Mouse (Mus musculus) urinary bladder, postnatal 36 days (tissue): ENCODE results near the gene Nmb.

Source experiments
- DNase-seq, 2 experiments: peaks; one replicate each; pipeline ENCODE4 v3.0.0; 2022; ENCODE audit warnings: low spot score in 2 of 2, mixed read lengths in 1 of 2

Gene Nmb

GRCm38 (mm10) chr7:80900944-80901501 is 3.9 kb downstream of the Nmb start, which contains the start of gene Wdr73:
Gene Wdr73 (minus strand): TSS chr7:80901269.
- peak; percentile 85 to 89 for DNase-seq

DNA sequence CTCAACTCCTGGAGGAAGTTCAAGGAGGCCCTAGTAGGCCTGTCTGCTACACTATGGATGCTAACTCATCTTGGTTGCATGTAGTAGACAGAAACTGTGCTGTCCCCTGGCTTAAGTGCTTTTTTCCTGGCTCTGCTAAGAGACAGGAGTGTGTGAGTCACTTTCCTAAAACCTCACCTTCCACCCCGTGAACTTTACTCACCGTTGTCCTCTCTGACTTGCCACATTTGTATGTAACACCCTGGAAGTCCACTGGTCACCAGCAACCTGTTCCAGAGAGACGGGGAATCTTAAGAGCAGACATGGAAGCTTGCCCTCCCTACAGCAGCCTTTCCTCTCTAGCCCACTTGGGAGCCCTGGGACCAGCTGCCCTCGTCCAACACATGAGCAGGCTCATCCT is 7.2 kb downstream of the Nmb start:
- no peak for DNase-seq

- no peak for DNase-seq
These were observed 7.7 kb downstream of the Nmb start for GRCm38 (mm10) chr7:80897134-80897533.

DNA sequence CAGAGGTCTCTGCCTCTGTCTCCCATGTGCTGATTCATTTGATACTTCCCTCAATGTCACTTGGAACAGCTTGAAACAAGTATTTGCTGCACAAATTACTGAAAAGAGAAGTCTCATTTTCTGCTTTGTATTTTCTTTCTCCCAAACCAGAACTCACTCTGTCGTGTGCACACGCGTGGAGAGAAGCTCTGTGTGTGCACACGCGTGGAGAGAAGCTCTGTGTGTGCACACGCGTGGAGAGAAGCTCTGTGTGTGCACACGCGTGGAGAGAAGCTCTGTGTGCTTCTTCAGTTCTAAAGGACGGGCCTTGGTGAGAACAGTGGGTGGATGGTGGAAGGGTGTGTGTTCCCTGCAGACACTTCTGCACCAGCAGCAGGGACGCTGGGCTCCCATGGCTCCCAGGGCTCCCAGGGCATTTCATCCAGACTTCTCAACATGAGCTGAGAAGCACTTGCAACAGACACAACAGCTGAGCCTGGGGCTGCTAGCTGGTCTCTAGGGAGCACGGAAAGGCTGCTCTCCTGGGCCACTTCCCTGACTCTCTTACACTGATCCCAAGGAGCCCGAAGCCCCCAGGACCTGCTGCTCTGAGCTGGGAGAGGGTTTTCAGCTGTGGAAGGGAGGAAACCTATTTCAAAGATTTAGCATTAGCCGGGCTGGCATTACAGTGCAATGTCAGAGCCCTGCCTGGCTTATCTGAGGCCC is 9.9 kb downstream of the Nmb start:
- DNase-seq: no peak

GRCm38 (mm10) chr7:80894196-80894595 is 10.7 kb downstream of the Nmb start:
- no peak for DNase-seq

GRCm38 (mm10) chr7:80893753-80894129 is 11.1 kb downstream of the Nmb start:
- no peak for DNase-seq

- no peak for DNase-seq
These were observed 11.7 kb downstream of the Nmb start for GRCm38 (mm10) chr7:80893086-80893752.

GRCm38 (mm10) chr7:80889841-80890241 is 15.0 kb downstream of the Nmb start:
- no peak for DNase-seq

DNA sequence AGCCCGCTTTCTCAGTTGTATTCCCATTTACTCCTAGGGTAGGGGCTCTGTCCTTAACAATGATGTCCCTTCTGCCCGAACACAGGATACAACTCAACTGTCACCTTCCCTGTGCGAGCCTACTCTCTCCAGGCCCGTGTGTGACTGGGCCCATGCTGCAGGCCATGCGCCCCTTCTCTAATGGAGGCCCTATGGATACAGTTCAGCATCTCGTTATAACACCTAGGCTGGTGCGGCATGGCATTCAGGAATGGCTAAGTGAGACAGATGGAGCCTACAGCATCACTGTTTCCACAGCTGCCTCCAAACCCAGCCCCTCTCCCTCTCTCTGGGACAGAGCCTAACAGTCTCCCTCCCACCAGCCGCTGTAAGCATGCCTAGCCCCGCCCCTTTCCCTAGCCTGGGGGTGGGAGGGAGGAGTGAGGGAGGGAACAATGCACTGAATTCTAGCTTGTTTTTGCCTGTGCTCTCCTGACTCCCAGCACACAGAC is 15.8 kb downstream of the Nmb start:
- DNase-seq: no peak

DNA sequence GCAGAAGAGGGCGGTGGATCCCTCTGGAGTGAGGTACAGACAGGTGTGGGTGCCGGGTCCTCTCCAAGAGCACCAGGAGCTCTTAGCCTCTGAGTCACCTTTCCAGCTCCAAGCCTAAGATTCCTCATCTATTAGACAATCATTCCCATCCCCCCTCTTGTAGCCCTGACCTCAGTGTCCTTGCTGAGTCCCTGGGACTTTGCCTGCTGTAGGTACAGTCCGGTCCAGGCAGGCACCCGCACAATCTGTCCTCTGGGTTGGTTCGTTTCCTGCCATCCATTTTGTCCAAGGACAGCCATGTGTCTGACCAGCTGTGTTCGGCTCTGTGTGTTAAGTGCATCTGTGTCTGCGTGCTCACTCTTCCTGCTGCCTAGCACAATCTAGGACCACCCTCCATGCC is 16.3 kb downstream of the Nmb start:
- DNase-seq: no peak

- DNase-seq: no peak
These were observed 19.2 kb downstream of the Nmb start for GRCm38 (mm10) chr7:80885666-80886065.

DNA sequence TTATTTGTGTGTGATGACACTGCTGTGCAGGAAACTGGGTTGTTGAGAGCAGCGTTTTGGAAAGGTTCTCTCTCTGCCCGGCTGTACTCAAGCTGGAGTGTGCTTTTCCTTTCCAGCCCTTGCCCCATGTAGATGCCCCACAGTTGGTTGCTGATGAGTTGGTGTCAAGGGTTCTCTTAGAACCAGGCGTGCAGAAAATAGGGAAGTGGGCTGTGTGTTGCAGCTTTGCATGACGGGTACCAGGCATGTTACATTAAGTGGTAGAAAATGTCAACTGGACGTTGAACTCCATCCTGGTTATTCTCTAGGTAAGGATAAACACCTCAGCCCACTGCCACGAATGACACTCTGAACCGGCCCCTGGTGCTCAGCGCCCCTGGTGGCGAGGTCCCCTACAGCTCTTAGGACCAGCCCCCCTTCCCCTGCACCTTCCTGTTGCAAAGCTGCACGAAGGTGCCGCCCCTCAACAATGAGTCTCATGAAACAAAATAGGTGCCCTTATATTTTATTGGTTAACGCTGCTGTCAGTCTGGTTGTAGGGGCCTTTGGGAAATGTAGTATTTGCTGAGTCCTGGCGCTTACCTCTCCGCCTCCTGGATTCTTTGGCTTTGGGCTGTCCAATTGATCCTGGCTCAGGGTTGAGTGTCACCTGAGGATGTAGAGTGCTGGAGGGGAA is 21.9 kb downstream of the Nmb start:
- DNase-seq: peak in 1 of 2 experiments; percentile 20

DNA sequence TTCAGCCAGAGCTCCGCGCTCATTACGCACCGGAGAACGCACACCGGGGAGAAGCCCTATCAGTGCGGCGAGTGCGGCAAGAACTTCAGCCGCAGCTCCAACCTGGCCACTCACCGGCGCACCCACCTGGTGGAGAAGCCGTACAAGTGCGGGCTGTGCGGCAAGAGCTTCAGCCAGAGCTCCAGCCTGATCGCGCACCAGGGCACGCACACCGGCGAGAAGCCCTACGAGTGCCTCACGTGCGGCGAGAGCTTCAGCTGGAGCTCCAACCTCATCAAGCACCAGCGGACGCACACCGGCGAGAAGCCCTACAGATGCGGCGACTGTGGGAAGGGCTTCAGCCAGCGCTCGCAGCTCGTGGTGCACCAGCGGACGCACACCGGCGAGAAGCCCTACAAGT is 29.1 kb downstream of the Nmb start:
- DNase-seq: no peak

- no peak for DNase-seq
These were observed 31.2 kb downstream of the Nmb start for GRCm38 (mm10) chr7:80873631-80874030.

- no peak for DNase-seq
These were observed 31.8 kb downstream of the Nmb start for GRCm38 (mm10) chr7:80873038-80873437.

- DNase-seq: no peak
These were observed 36.2 kb downstream of the Nmb start for GRCm38 (mm10) chr7:80868686-80869085.

DNA sequence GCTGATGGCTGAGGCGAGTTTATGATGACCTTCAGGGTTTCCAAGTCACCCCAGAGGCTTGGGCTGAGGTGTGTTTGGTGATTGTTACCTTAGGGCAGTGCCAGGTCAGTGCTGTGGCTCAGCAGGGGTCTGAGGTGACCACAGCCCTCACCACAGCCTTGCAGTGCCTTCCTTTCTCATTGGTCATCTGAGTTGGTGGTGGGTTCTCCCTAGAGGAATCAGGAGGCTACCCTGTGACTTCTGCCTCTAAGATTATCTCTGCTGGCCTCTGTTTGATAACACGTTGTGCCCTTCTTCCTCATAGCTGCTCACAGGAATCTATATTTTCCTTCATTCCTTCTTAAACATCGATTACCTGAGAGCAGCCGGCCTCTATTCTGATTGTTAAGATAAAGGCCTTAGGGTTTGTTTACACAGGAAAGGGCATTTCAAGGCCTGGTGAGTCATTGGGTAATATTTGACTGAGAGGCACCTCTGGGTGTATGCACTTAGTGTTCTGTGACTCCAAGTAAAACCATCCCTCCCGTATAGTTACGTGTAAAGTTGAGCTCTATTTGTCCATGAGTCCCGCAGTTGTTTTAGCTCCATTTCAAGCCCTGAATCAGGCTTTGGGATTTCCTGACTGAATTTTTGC is 38.2 kb downstream of the Nmb start:
- no peak for DNase-seq

- no peak for DNase-seq
These were observed 39.4 kb downstream of the Nmb start for GRCm38 (mm10) chr7:80865521-80865920.

DNA sequence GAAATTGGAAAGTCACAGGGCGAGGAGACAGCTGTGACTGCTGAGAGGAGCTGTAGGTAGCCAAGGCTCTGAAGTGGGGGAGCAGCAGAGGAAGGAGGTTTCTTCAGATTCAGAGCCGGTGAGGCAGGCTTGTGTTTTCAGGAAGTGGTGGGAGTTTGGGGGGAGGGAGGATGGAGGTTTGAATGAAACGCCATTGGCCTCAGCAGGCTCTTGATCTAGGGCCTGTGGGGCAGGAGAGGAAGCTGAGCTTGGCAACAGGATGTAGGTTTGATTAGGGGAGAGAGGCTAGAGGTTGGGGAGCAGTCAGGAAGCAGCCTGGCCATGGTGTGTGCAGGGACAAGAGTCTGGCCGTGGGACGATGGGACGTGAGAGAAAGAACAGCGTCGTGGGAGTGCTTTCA is 40.0 kb downstream of the Nmb start:
- no peak for DNase-seq

GRCm38 (mm10) chr7:80864151-80864550 is 40.7 kb downstream of the Nmb start:
- no peak for DNase-seq

DNA sequence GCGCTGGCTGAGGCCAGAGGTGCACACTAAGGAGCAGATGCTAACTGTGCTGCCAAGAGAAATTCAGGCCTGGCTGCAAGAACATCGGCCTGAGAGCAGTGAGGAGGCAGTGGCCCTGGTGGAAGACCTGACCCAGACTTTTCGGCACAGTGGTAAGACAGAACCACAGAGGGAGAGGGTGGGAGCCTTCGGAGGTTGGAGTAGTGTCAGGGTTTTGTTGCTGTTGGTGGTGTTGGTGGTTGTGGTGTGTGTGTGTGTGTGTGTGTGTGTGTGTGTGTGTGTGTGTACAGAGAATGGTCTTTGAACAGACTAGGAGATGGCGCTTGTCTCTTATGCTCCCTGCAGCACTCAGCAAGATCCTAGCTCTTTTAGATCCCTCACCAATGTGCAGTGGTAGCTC is 41.4 kb downstream of the Nmb start:
- DNase-seq: no peak

GRCm38 (mm10) chr7:80862475-80862874 is 42.4 kb downstream of the Nmb start:
- no peak for DNase-seq
